Mouse (Mus musculus): ENCODE data around the gene Nenf. TPM values are rescaled to one million over a fixed set of nuclear protein-coding genes. Genes with fewer than 3 reads are reported as not detected.

Nenf gene
- polyA plus RNA-seq, 1 experiment from 2014 or later, result 138 TPM

- 35% methylated on average over 8 of the region's 8 CpGs for WGBS
These were observed 29.2 kb downstream of the Nenf start for GRCm38 (mm10) chr1:191288762-191289161.

GRCm38 (mm10) chr1:191284502-191284901, 33.5 kb downstream of the Nenf start:
- H3K9ac ChIP-seq (ENCODE audit: low read depth, low read length), result no peak overlapping the region
- DNase-seq (ENCODE audit: low spot score), result no peak
- ATAC-seq (ENCODE audit: low read depth), result no peak
- no peaks in the 10 kb centered on the region for H3K9me3 ChIP-seq (ENCODE audit: control insufficient read depth, low read length)
- no peaks in the 10 kb centered on the region for H3K27me3 ChIP-seq (replicated peaks; ENCODE audit: control insufficient read depth, insufficient read depth, low read length)
- WGBS, result 84% methylated on average over 8 of the region's 8 CpGs
- H3K36me3 ChIP-seq (ENCODE audit: control insufficient read depth, insufficient read depth, low read length), result no peaks in the 10 kb centered on the region
- no peak overlapping the region for H3K27ac ChIP-seq (replicated peaks; ENCODE audit: low read depth, low read length)
- H3K4me2 ChIP-seq (ENCODE audit: low read depth, low read length), result no peak overlapping the region
- H3K4me3 ChIP-seq (ENCODE audit: low read depth, low read length), result no peak overlapping the region
- H3K4me1 ChIP-seq (ENCODE audit: control insufficient read depth, insufficient read depth, low read length), result no peaks in the 10 kb centered on the region

More at GRCm38 (mm10) chr1:191288762-191289161, 29.2 kb downstream of the Nenf start:
- no peaks in the 10 kb centered on the region for H3K9me3 ChIP-seq (ENCODE audit: control insufficient read depth, low read length)
- no peak overlapping the region for H3K4me3 ChIP-seq (ENCODE audit: low read depth, low read length)
- H3K36me3 ChIP-seq (ENCODE audit: control insufficient read depth, insufficient read depth, low read length), result no peaks in the 10 kb centered on the region
- H3K4me1 ChIP-seq (ENCODE audit: control insufficient read depth, insufficient read depth, low read length), result no peaks in the 10 kb centered on the region
- no peak overlapping the region for H3K9ac ChIP-seq (ENCODE audit: low read depth, low read length)
- ATAC-seq (ENCODE audit: low read depth) (no peak), DNase-seq (ENCODE audit: low spot score) (no peak)
- H3K27me3 ChIP-seq (replicated peaks; ENCODE audit: control insufficient read depth, insufficient read depth, low read length), result no peaks in the 10 kb centered on the region
- no peak overlapping the region for H3K4me2 ChIP-seq (ENCODE audit: low read depth, low read length)
- no peak overlapping the region for H3K27ac ChIP-seq (replicated peaks; ENCODE audit: low read depth, low read length)

- ATAC-seq (ENCODE audit: low read depth), result peak; percentile 45; the same call in 1 of the 2 replicates
- H3K27me3 ChIP-seq (replicated peaks; ENCODE audit: control insufficient read depth, insufficient read depth, low read length), result no peaks in the 10 kb centered on the region
These were observed 34.6 kb downstream of the Nenf start for GRCm38 (mm10) chr1:191283110-191284040.

GRCm38 (mm10) chr1:191282319-191282718, 35.7 kb downstream of the Nenf start:
- no peak overlapping the region for H3K9ac ChIP-seq (ENCODE audit: low read depth, low read length)
- no peak overlapping the region for H3K27ac ChIP-seq (replicated peaks; ENCODE audit: low read depth, low read length)
- H3K4me3 ChIP-seq (ENCODE audit: low read depth, low read length), result no peak overlapping the region
- no peaks in the 10 kb centered on the region for H3K4me1 ChIP-seq (ENCODE audit: control insufficient read depth, insufficient read depth, low read length)
- DNase-seq (ENCODE audit: low spot score), result no peak
- no peak overlapping the region for H3K4me2 ChIP-seq (ENCODE audit: low read depth, low read length)
- 92% methylated on average over 1 of the region's 1 CpGs for WGBS
- H3K27me3 ChIP-seq (replicated peaks; ENCODE audit: control insufficient read depth, insufficient read depth, low read length), result no peaks in the 10 kb centered on the region
- no peak for ATAC-seq (ENCODE audit: low read depth)
- no peaks in the 10 kb centered on the region for H3K9me3 ChIP-seq (ENCODE audit: control insufficient read depth, low read length)
- H3K36me3 ChIP-seq (ENCODE audit: control insufficient read depth, insufficient read depth, low read length), result no peaks in the 10 kb centered on the region

More at GRCm38 (mm10) chr1:191283110-191284040, 34.6 kb downstream of the Nenf start:
- H3K9ac ChIP-seq (ENCODE audit: low read depth, low read length), result no peak overlapping the region
- H3K36me3 ChIP-seq (ENCODE audit: control insufficient read depth, insufficient read depth, low read length), result no peaks in the 10 kb centered on the region
- H3K4me2 ChIP-seq (ENCODE audit: low read depth, low read length), result no peak overlapping the region
- no peak overlapping the region for H3K4me3 ChIP-seq (ENCODE audit: low read depth, low read length)
- no peaks in the 10 kb centered on the region for H3K4me1 ChIP-seq (ENCODE audit: control insufficient read depth, insufficient read depth, low read length)
- no peak overlapping the region for H3K27ac ChIP-seq (replicated peaks; ENCODE audit: low read depth, low read length)
- no peaks in the 10 kb centered on the region for H3K9me3 ChIP-seq (ENCODE audit: control insufficient read depth, low read length)
- WGBS, result 66% methylated on average over 13 of the region's 13 CpGs
- DNase-seq (ENCODE audit: low spot score), result no peak

- Histone ChIP-seq H3K4me2 (ENCODE audit: low read depth, low read length) (no peak overlapping the region), H3K27me3 (replicated peaks; ENCODE audit: control insufficient read depth, insufficient read depth, low read length) (no peaks in the 10 kb centered on the region), H3K27ac (replicated peaks; ENCODE audit: low read depth, low read length) (no peak overlapping the region), H3K9me3 (ENCODE audit: control insufficient read depth, low read length) (no peaks in the 10 kb centered on the region), H3K9ac (ENCODE audit: low read depth, low read length) (no peak overlapping the region), H3K4me3 (ENCODE audit: low read depth, low read length) (no peak overlapping the region), H3K36me3 (ENCODE audit: control insufficient read depth, insufficient read depth, low read length) (no peaks in the 10 kb centered on the region), H3K4me1 (ENCODE audit: control insufficient read depth, insufficient read depth, low read length) (no peaks in the 10 kb centered on the region)
- ATAC-seq (ENCODE audit: low read depth) (no peak), DNase-seq (ENCODE audit: low spot score) (no peak)
- 75% methylated on average over 7 of the region's 7 CpGs for WGBS
These were observed 36.8 kb downstream of the Nenf start for GRCm38 (mm10) chr1:191281171-191281570.

- H3K9ac ChIP-seq (ENCODE audit: low read depth, low read length), result no peak overlapping the region
- no peak overlapping the region for H3K27ac ChIP-seq (replicated peaks; ENCODE audit: low read depth, low read length)
- H3K27me3 ChIP-seq (replicated peaks; ENCODE audit: control insufficient read depth, insufficient read depth, low read length), result no peaks in the 10 kb centered on the region
- H3K9me3 ChIP-seq (ENCODE audit: control insufficient read depth, low read length), result no peaks in the 10 kb centered on the region
- no peak for ATAC-seq (ENCODE audit: low read depth)
- no peak overlapping the region for H3K4me3 ChIP-seq (ENCODE audit: low read depth, low read length)
- WGBS, result 83% methylated on average over 4 of the region's 4 CpGs
- DNase-seq (ENCODE audit: low spot score), result no peak
- H3K36me3 ChIP-seq (ENCODE audit: control insufficient read depth, insufficient read depth, low read length), result no peaks in the 10 kb centered on the region
- no peak overlapping the region for H3K4me2 ChIP-seq (ENCODE audit: low read depth, low read length)
- H3K4me1 ChIP-seq (ENCODE audit: control insufficient read depth, insufficient read depth, low read length), result no peaks in the 10 kb centered on the region
These were observed 39.7 kb downstream of the Nenf start for GRCm38 (mm10) chr1:191278324-191278723.

GRCm38 (mm10) chr1:191277549-191278059, 40.4 kb downstream of the Nenf start:
- Histone ChIP-seq H3K4me2 (ENCODE audit: low read depth, low read length) (no peak overlapping the region), H3K9me3 (ENCODE audit: control insufficient read depth, low read length) (no peaks in the 10 kb centered on the region), H3K4me3 (ENCODE audit: low read depth, low read length) (no peak overlapping the region), H3K9ac (ENCODE audit: low read depth, low read length) (no peak overlapping the region), H3K27me3 (replicated peaks; ENCODE audit: control insufficient read depth, insufficient read depth, low read length) (no peaks in the 10 kb centered on the region), H3K4me1 (ENCODE audit: control insufficient read depth, insufficient read depth, low read length) (no peaks in the 10 kb centered on the region), H3K27ac (replicated peaks; ENCODE audit: low read depth, low read length) (no peak overlapping the region), H3K36me3 (ENCODE audit: control insufficient read depth, insufficient read depth, low read length) (no peaks in the 10 kb centered on the region)
- ATAC-seq (ENCODE audit: low read depth) (peak; percentile 24; the same call in 1 of the 2 replicates), DNase-seq (ENCODE audit: low spot score) (peak; percentile 34)
- WGBS, result 68% methylated on average over 12 of the region's 14 CpGs

- Histone ChIP-seq H3K27ac (replicated peaks; ENCODE audit: low read depth, low read length) (no peak overlapping the region), H3K4me3 (ENCODE audit: low read depth, low read length) (no peak overlapping the region), H3K36me3 (ENCODE audit: control insufficient read depth, insufficient read depth, low read length) (no peaks in the 10 kb centered on the region), H3K9me3 (ENCODE audit: control insufficient read depth, low read length) (no peaks in the 10 kb centered on the region), H3K9ac (ENCODE audit: low read depth, low read length) (no peak overlapping the region), H3K4me1 (ENCODE audit: control insufficient read depth, insufficient read depth, low read length) (no peaks in the 10 kb centered on the region), H3K27me3 (replicated peaks; ENCODE audit: control insufficient read depth, insufficient read depth, low read length) (no peaks in the 10 kb centered on the region), H3K4me2 (ENCODE audit: low read depth, low read length) (no peak overlapping the region)
- 93% methylated on average over 7 of the region's 7 CpGs for WGBS
- no peak for ATAC-seq (ENCODE audit: low read depth)
- no peak for DNase-seq (ENCODE audit: low spot score)
These were observed 41.8 kb downstream of the Nenf start for GRCm38 (mm10) chr1:191276181-191276580.

All from embryonic facial prominence, embryonic 14.5 days (tissue).